Mouse (Mus musculus): ENCODE results near the gene Zfp341. TPM values are rescaled to one million over a fixed set of nuclear protein-coding genes. Genes with fewer than 3 reads are reported as not detected.

The Zfp341 gene
- polyA plus RNA-seq, 1 experiment from 2014 or later, result 1.0 TPM

- 53% methylated on average over 1 of the region's 1 CpGs for WGBS
- no peak overlapping the region for H3K9ac ChIP-seq (ENCODE audit: low read depth, low read length)
- H3K27me3 ChIP-seq (ENCODE audit: control insufficient read depth, insufficient read depth, low read length), result no peaks in the 10 kb centered on the region
- DNase-seq (ENCODE audit: low spot score) (no peak), ATAC-seq (ENCODE audit: low FRiP score) (no peak)
- H3K4me3 ChIP-seq (ENCODE audit: low read depth, low read length), result no peak overlapping the region
- no peaks in the 10 kb centered on the region for H3K9me3 ChIP-seq (ENCODE audit: control insufficient read depth, low read length)
- H3K4me1 ChIP-seq (replicated peaks; ENCODE audit: control insufficient read depth, insufficient read depth, low read length), result 0 out of 2 replicates have a peak, but pooled peaks cover under 1% of the 10 kb centered on the region
- H3K4me2 ChIP-seq (replicated peaks; ENCODE audit: low read depth, low read length), result no peak overlapping the region
- H3K36me3 ChIP-seq (ENCODE audit: control insufficient read depth, insufficient read depth, low read length), result no peaks in the 10 kb centered on the region
- no peak overlapping the region for H3K27ac ChIP-seq (ENCODE audit: low read depth, low read length)
These were observed 69.6 kb downstream of the Zfp341 start for GRCm38 (mm10) chr2:154682712-154683111.

GRCm38 (mm10) chr2:154684901-154685470 lies 71.9 kb downstream of the Zfp341 start:
- Histone ChIP-seq H3K4me2 (replicated peaks; ENCODE audit: low read depth, low read length) (no peak overlapping the region), H3K4me1 (replicated peaks; ENCODE audit: control insufficient read depth, insufficient read depth, low read length) (no peaks in the 10 kb centered on the region), H3K27me3 (ENCODE audit: control insufficient read depth, insufficient read depth, low read length) (no peaks in the 10 kb centered on the region), H3K27ac (ENCODE audit: low read depth, low read length) (no peak overlapping the region), H3K36me3 (ENCODE audit: control insufficient read depth, insufficient read depth, low read length) (no peaks in the 10 kb centered on the region), H3K9me3 (ENCODE audit: control insufficient read depth, low read length) (no peaks in the 10 kb centered on the region), H3K9ac (ENCODE audit: low read depth, low read length) (no peak overlapping the region), H3K4me3 (ENCODE audit: low read depth, low read length) (no peak overlapping the region)
- WGBS, result 94% methylated on average over 7 of the region's 7 CpGs
- no peak for DNase-seq (ENCODE audit: low spot score)
- no peak for ATAC-seq (ENCODE audit: low FRiP score)

GRCm38 (mm10) chr2:154685772-154686171 lies 72.7 kb downstream of the Zfp341 start:
- 93% methylated on average over 3 of the region's 3 CpGs for WGBS
- no peak overlapping the region for H3K4me3 ChIP-seq (ENCODE audit: low read depth, low read length)
- H3K9me3 ChIP-seq (ENCODE audit: control insufficient read depth, low read length), result no peaks in the 10 kb centered on the region
- ATAC-seq (ENCODE audit: low FRiP score), result no peak
- no peak overlapping the region for H3K9ac ChIP-seq (ENCODE audit: low read depth, low read length)
- H3K36me3 ChIP-seq (ENCODE audit: control insufficient read depth, insufficient read depth, low read length), result no peaks in the 10 kb centered on the region
- no peak overlapping the region for H3K27ac ChIP-seq (ENCODE audit: low read depth, low read length)
- no peak for DNase-seq (ENCODE audit: low spot score)
- no peaks in the 10 kb centered on the region for H3K27me3 ChIP-seq (ENCODE audit: control insufficient read depth, insufficient read depth, low read length)
- H3K4me2 ChIP-seq (replicated peaks; ENCODE audit: low read depth, low read length), result no peak overlapping the region
- H3K4me1 ChIP-seq (replicated peaks; ENCODE audit: control insufficient read depth, insufficient read depth, low read length), result no peaks in the 10 kb centered on the region

GRCm38 (mm10) chr2:154686819-154687218 lies 73.7 kb downstream of the Zfp341 start:
- 90% methylated on average over 3 of the region's 3 CpGs for WGBS

GRCm38 (mm10) chr2:154689391-154689790 lies 76.3 kb downstream of the Zfp341 start:
- H3K4me2 ChIP-seq (replicated peaks; ENCODE audit: low read depth, low read length), result no peak overlapping the region
- no peak for DNase-seq (ENCODE audit: low spot score)
- no peaks in the 10 kb centered on the region for H3K9me3 ChIP-seq (ENCODE audit: control insufficient read depth, low read length)
- no peak overlapping the region for H3K27ac ChIP-seq (ENCODE audit: low read depth, low read length)
- 0 out of 2 replicates have a peak, but pooled peaks cover 2% of the 10 kb centered on the region for H3K36me3 ChIP-seq (ENCODE audit: control insufficient read depth, insufficient read depth, low read length)
- H3K9ac ChIP-seq (ENCODE audit: low read depth, low read length), result no peak overlapping the region
- ATAC-seq (ENCODE audit: low FRiP score), result no peak
- no peaks in the 10 kb centered on the region for H3K27me3 ChIP-seq (ENCODE audit: control insufficient read depth, insufficient read depth, low read length)
- WGBS, result 96% methylated on average over 14 of the region's 14 CpGs
- H3K4me1 ChIP-seq (replicated peaks; ENCODE audit: control insufficient read depth, insufficient read depth, low read length), result no peaks in the 10 kb centered on the region
- H3K4me3 ChIP-seq (ENCODE audit: low read depth, low read length), result no peak overlapping the region

More at GRCm38 (mm10) chr2:154686819-154687218, 73.7 kb downstream of the Zfp341 start:
- Histone ChIP-seq H3K9me3 (ENCODE audit: control insufficient read depth, low read length) (no peaks in the 10 kb centered on the region), H3K4me1 (replicated peaks; ENCODE audit: control insufficient read depth, insufficient read depth, low read length) (no peaks in the 10 kb centered on the region), H3K36me3 (ENCODE audit: control insufficient read depth, insufficient read depth, low read length) (no peaks in the 10 kb centered on the region), H3K27me3 (ENCODE audit: control insufficient read depth, insufficient read depth, low read length) (no peaks in the 10 kb centered on the region), H3K27ac (ENCODE audit: low read depth, low read length) (no peak overlapping the region), H3K9ac (ENCODE audit: low read depth, low read length) (no peak overlapping the region), H3K4me2 (replicated peaks; ENCODE audit: low read depth, low read length) (no peak overlapping the region), H3K4me3 (ENCODE audit: low read depth, low read length) (no peak overlapping the region)
- no peak for ATAC-seq (ENCODE audit: low FRiP score)
- no peak for DNase-seq (ENCODE audit: low spot score)

GRCm38 (mm10) chr2:154690959-154691358 lies 77.9 kb downstream of the Zfp341 start:
- H3K27ac ChIP-seq (ENCODE audit: low read depth, low read length), result no peak overlapping the region
- no peaks in the 10 kb centered on the region for H3K4me1 ChIP-seq (replicated peaks; ENCODE audit: control insufficient read depth, insufficient read depth, low read length)
- no peak overlapping the region for H3K9ac ChIP-seq (ENCODE audit: low read depth, low read length)
- H3K4me3 ChIP-seq (ENCODE audit: low read depth, low read length), result no peak overlapping the region
- 98% methylated on average over 5 of the region's 5 CpGs for WGBS
- no peaks in the 10 kb centered on the region for H3K9me3 ChIP-seq (ENCODE audit: control insufficient read depth, low read length)
- H3K27me3 ChIP-seq (ENCODE audit: control insufficient read depth, insufficient read depth, low read length), result no peaks in the 10 kb centered on the region
- no peak for DNase-seq (ENCODE audit: low spot score)
- H3K36me3 ChIP-seq (ENCODE audit: control insufficient read depth, insufficient read depth, low read length), result 0 out of 2 replicates have a peak, but pooled peaks cover 2% of the 10 kb centered on the region
- H3K4me2 ChIP-seq (replicated peaks; ENCODE audit: low read depth, low read length), result no peak overlapping the region
- no peak for ATAC-seq (ENCODE audit: low FRiP score)

GRCm38 (mm10) chr2:154693186-154693940 lies 80.3 kb downstream of the Zfp341 start:
- no peak for ATAC-seq (ENCODE audit: low FRiP score)
- 82% methylated on average over 10 of the region's 11 CpGs for WGBS
- Histone ChIP-seq H3K4me1 (replicated peaks; ENCODE audit: control insufficient read depth, insufficient read depth, low read length) (no peaks in the 10 kb centered on the region), H3K36me3 (ENCODE audit: control insufficient read depth, insufficient read depth, low read length) (0 out of 2 replicates have a peak, but pooled peaks cover 2% of the 10 kb centered on the region), H3K9me3 (ENCODE audit: control insufficient read depth, low read length) (no peaks in the 10 kb centered on the region), H3K27me3 (ENCODE audit: control insufficient read depth, insufficient read depth, low read length) (no peaks in the 10 kb centered on the region), H3K9ac (ENCODE audit: low read depth, low read length) (no peak overlapping the region), H3K4me3 (ENCODE audit: low read depth, low read length) (no peak overlapping the region), H3K27ac (ENCODE audit: low read depth, low read length) (no peak overlapping the region), H3K4me2 (replicated peaks; ENCODE audit: low read depth, low read length) (no peak overlapping the region)
- no peak for DNase-seq (ENCODE audit: low spot score)

GRCm38 (mm10) chr2:154693941-154694256 lies 80.8 kb downstream of the Zfp341 start:
- 96% methylated on average over 10 of the region's 12 CpGs for WGBS
- no peak for ATAC-seq (ENCODE audit: low FRiP score)

GRCm38 (mm10) chr2:154695690-154696089 lies 82.6 kb downstream of the Zfp341 start:
- Histone ChIP-seq H3K36me3 (ENCODE audit: control insufficient read depth, insufficient read depth, low read length) (0 out of 2 replicates have a peak, but pooled peaks cover 2% of the 10 kb centered on the region), H3K4me1 (replicated peaks; ENCODE audit: control insufficient read depth, insufficient read depth, low read length) (no peaks in the 10 kb centered on the region), H3K27ac (ENCODE audit: low read depth, low read length) (no peak overlapping the region), H3K4me3 (ENCODE audit: low read depth, low read length) (no peak overlapping the region), H3K9me3 (ENCODE audit: control insufficient read depth, low read length) (no peaks in the 10 kb centered on the region), H3K27me3 (ENCODE audit: control insufficient read depth, insufficient read depth, low read length) (no peaks in the 10 kb centered on the region), H3K9ac (ENCODE audit: low read depth, low read length) (no peak overlapping the region), H3K4me2 (replicated peaks; ENCODE audit: low read depth, low read length) (no peak overlapping the region)
- WGBS, result 87% methylated on average over 8 of the region's 8 CpGs
- DNase-seq (ENCODE audit: low spot score) (no peak), ATAC-seq (ENCODE audit: low FRiP score) (no peak)

More at GRCm38 (mm10) chr2:154693941-154694256, 80.8 kb downstream of the Zfp341 start:
- Histone ChIP-seq H3K4me2 (replicated peaks; ENCODE audit: low read depth, low read length) (no peak overlapping the region), H3K27ac (ENCODE audit: low read depth, low read length) (no peak overlapping the region), H3K27me3 (ENCODE audit: control insufficient read depth, insufficient read depth, low read length) (no peaks in the 10 kb centered on the region), H3K4me1 (replicated peaks; ENCODE audit: control insufficient read depth, insufficient read depth, low read length) (no peaks in the 10 kb centered on the region), H3K36me3 (ENCODE audit: control insufficient read depth, insufficient read depth, low read length) (0 out of 2 replicates have a peak, but pooled peaks cover 2% of the 10 kb centered on the region), H3K4me3 (ENCODE audit: low read depth, low read length) (no peak overlapping the region), H3K9me3 (ENCODE audit: control insufficient read depth, low read length) (no peaks in the 10 kb centered on the region), H3K9ac (ENCODE audit: low read depth, low read length) (no peak overlapping the region)
- no peak for DNase-seq (ENCODE audit: low spot score)
